Mouse (Mus musculus) gastrocnemius, adult 18-20 months (tissue): ENCODE measurements at regions not wholly inside any gene's neighbourhood (a gene's known extent, or its start where the extent isn't known, plus 50 kb on each side); places are given as distances from the start of the nearest gene placed in this dataset.
"Not testable (repeated sequence)": the region's sequence is repeated elsewhere in the genome, so short reads cannot be mapped to it uniquely, and the experiment has no call there.

Experiments used
- DNase-seq: peaks from one replicate; pipeline ENCODE4 v3.0.0; 2021; ENCODE audit warnings: low spot score

- DNase-seq: no peak
Observed at GRCm38 (mm10) chr13:72280871-72281270, 317.3 kb upstream of the Irx1 start.

DNA sequence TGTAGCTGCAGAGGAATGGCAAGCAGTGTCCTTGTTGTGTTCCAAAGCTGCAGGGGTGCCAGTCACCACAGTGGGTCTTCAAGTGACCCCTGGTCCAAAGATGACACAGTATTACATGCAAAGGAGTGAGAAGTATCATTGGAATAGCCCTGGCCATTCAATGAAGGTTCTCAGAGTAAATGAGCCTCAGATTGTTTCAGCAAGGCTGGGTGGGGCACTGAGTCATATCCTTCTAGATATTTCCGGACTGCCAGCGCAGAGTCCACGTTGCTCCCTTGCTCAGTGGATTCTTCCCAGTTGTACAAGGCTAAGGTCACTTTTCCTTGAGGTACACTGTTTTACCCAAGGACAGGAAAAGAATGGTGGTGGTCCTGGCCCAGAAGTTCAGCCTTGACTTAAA is 319.2 kb upstream of the Irx1 start:
- DNase-seq: no peak

DNA sequence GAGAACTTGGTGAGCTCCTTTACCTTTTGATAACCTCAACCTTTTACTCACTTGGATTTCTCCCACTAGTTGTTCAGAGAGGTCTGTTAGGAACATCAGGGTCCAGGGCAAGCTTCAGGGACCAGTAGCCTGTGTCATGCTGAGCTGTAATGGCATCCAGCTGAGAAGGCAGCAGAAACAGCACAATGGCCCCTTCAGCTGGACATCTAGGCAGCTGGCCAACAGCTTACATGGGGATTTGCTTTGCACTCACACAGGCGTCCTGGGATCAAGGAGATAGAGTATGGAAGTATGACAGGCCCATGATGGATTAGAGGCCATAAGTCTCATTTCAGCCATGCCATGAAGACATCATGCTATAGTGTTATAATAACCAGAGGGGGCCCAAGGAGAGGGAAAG is 320.2 kb upstream of the Irx1 start:
- DNase-seq: no peak

DNA sequence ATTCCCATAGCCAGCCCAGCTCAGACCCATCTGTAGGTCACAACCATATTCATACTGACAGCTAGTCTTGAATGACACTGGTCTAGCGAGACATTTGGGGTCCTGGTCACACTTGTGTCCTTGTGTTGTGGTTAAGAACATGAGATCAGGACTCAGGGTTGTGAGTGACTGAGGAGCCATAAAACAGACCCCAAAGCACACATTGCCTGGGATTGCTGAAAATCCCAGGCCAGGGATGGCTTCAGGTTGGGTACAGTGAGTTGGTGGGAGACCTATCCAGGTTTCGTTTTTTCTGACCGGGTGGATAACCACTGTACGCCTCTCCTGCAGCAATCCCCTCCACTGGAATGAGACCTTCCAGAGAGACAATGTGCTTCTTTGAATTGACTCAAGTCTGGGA is 322.8 kb upstream of the Irx1 start:
- DNase-seq: no peak

GRCm38 (mm10) chr13:72288381-72289092 is 325.0 kb upstream of the Irx1 start:
- no peak for DNase-seq

DNA sequence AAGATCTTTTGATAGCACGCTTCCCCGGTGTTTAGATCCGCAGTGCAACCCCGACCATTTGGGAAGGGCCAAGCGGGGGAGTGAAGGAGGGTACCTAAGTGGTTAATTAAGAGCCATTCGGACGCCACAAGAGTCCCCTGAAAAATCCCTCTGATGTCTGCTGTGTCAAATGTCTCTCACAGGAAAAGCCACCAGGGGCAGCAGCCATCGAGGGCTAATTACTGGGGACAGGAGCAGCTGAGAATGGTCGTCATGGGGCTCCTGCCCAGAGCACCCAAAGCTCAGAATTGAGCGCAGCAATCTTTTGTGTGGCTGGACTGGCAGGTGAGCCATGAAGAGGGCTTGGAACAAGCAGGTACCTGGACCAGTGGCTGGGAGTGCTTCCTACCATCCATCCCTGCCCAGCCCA is 325.6 kb upstream of the Irx1 start:
- DNase-seq: no peak

DNA sequence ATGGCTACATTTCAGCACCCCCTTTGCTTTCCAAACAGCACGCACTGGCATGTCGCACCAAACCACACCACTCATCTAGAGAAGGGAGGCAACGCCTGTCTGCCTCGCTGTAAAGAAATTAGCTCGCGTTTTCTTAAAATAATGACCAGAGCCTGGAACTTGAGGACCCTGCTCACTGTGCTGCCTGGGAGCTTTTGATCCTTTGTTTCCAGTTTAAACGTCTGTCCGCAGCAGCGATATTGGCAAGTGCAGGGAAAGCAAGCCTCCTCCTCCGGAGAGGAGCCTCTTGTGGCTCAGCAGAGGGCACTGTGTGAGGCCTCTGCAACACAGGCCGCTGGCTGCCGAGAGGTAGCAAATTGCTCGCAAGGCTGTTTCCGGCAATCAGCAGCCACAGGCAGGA is 328.8 kb upstream of the Irx1 start:
- DNase-seq: no peak

DNA sequence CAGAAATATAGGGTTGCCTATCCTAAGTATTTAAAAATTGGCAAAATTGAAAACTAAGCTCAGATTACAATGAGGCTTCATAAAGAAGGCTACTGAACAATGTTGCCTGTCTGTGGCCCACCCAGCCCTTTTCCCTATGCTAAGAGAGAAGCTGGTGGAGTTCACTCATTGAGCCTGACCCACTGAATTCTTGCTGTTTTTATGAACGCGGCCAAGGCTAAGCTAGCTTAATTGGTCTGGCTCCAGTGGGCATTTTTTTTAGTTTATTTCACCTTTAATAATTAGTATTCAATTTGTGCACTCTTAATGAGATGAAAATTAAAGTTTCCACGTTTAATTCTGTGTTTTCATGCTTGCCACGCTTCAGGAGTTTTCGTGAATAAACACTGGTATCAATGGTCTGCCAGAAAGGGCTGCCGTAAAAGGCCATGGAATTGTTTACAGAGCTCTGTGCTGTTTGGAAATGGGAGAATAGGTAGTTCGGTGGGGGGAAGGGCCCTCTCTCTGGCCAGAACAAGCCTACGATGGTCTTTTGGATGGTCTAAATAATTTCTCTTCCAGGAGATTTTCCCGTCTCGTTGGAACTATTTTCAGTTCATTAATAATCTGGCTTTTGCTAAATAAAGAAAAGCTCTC is 329.7 kb upstream of the Irx1 start:
- DNase-seq: no peak

- DNase-seq: no peak
Observed at GRCm38 (mm10) chr13:72298264-72298870, 330.3 kb upstream of the Irx2 start.

DNA sequence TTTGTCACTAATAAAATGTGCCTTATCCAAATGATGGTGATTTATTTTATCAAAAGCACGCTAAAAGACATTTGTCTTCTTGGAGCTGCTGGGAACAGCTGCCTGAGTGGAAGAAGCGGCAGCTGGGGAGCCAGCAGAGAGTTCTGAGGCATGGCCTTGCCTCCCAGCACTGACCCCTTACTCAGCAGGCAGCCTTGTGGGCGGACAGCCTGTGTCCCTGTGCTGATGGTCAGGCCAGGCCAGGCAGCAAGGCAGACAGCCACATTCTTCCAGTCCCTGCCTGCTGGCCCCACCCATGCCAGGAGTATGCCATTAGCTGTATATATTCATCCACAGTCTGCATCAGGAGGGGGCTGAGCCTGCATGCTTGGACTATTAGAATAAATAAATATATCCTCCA is 329.0 kb upstream of the Irx2 start:
- DNase-seq: no peak

GRCm38 (mm10) chr13:72301114-72301513 is 327.5 kb upstream of the Irx2 start:
- DNase-seq: no peak

DNA sequence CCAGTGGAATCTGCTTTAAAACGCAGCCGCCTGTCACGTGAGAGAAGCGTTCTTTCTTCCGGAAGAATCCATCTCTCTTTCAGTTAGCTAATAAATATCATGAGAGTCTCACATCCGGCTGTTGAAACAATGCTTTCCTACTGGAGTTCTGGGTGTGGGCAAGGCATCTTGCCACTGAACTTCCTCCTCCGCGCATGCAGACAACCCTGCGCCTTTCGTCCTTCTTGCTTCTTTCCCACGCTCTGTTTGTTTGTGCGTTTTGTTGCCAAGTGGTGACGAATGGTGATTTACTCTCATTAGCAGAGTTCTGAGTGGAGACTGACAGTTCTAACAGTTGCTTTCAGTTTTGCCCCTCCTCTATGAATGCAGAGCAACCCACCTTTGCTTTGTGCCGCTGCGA is 326.8 kb upstream of the Irx2 start:
- DNase-seq: no peak

GRCm38 (mm10) chr13:72302436-72303125 is 326.0 kb upstream of the Irx2 start:
- DNase-seq: no peak

- DNase-seq: no peak
Observed at GRCm38 (mm10) chr13:72303126-72303760, 325.4 kb upstream of the Irx2 start.

DNA sequence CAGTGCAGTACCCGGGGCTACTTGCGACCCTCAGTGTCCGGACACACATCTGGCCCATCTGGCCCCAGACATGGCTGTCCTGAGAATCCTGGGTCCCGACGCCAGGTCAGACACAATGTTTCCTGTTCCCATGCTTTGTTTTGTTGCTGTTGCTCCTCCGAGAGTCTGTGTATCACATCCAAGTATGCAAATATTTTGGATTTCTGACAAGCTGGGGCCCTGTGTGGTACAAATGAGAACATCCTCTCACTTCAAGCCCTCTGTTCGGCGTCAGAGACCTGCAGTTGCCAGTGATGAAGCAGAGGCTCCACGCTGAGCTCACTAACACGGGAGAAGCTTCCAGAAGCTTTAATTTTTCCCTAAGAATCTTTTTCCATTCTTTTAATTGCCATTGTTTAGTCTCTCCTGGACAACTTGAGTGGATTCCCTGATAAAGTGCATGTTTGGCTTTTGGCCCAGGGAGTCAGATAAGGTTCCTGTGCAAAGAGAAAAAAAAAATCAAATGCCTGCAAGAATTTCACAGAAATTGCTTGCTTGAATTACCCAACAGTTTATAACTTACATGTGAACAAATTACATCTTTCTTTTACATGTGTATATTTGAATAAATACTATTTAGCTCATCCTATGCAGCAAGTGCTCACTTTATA is 304.5 kb upstream of the Irx2 start:
- no peak for DNase-seq

GRCm38 (mm10) chr13:72326201-72326600 is 302.4 kb upstream of the Irx2 start:
- DNase-seq: not testable (repeated sequence)

DNA sequence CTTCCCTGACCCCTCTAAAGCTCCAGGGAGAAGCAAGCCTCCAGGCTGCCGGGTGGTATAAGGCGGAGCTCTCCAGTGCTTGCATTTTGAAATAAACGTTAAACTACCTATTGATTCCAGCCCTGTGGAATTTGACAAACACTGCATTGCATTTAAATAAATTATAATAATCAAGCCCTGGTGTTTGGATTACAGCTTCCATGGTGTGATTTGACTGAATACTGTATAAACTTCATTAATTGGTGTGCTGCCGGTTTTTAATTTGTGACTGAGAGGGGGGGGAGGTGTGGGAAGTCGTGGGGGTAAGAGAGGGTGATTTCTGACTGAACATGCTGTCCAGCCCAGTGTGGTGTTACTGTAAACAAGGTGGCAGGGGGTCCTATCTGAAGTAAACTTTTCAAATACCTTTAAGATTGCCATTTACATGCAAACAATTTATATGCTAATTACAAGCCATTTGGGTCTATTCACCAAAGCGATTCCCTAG is 282.9 kb upstream of the Irx2 start:
- DNase-seq: no peak

GRCm38 (mm10) chr13:72346207-72346943 is 282.2 kb upstream of the Irx2 start:
- DNase-seq: no peak

DNA sequence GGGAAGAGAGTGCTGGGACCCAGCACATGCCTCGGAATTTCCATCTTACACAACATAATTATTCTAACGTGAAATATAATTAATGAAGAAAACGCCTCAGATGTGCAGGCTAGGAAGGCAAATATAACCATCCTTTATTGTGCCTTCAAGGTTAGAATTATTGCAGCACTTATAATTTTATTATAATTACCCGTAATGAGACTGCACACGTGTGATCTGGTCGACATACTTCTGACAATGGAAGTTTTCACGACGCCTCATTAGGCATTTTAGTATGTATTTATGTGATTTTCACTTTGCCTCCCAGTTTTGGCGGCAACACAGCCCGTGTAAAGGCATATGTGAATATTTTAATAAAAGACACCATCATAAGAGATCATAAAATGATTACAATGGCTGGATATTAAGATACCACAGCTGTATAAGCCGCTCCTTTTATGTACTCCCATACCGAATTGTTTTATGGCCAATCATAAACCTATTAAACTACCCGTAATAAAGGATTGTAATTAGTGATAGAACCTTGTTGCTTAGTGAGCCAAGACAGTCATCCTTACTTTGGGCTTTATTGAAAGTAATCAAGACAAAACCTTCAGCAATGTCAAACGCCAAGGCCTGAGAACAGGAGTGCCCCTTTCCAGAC is 281.6 kb upstream of the Irx2 start:
- no peak for DNase-seq

- DNase-seq: no peak
Observed at GRCm38 (mm10) chr13:72352641-72353181, 275.9 kb upstream of the Irx2 start.
